Mouse (Mus musculus) heart, postnatal 25 days (tissue): ENCODE results near the gene Ncapg2. TPM values are rescaled to one million over a fixed set of nuclear protein-coding genes. Genes with fewer than 3 reads are reported as not detected.

ENCODE experiments used
- DNase-seq: peaks from one replicate; pipeline ENCODE4 v3.0.0; 2022; ENCODE audit warnings: low spot score
- intact Hi-C: fragments of 180-260 bp; cut with DNase I; formaldehyde crosslinking; loops from one replicate; pipeline ENCODE4 v1.15.1; 2025
- total RNA-seq, 2 experiments: library from RNA; stranded (reverse); gene quantifications; 2 replicates each; pipeline ENCODE4 v1.2.3; 2021

The Ncapg2 gene
- 1 to 10 TPM; 2.7 to 3.5 TPM for total RNA-seq

GRCm38 (mm10) chr12:116405045-116405835 lies at the start of gene Ncapg2:
Ncapg2 (plus strand) TSS chr12:116405402.
- intact Hi-C loops: loop anchor here (5.0 to 10.0 kb wide), 2 partner anchors 143 to 1890 kb away; partner anchors contain the start of gene Wdr60
- peak; percentile 95 for DNase-seq

DNA sequence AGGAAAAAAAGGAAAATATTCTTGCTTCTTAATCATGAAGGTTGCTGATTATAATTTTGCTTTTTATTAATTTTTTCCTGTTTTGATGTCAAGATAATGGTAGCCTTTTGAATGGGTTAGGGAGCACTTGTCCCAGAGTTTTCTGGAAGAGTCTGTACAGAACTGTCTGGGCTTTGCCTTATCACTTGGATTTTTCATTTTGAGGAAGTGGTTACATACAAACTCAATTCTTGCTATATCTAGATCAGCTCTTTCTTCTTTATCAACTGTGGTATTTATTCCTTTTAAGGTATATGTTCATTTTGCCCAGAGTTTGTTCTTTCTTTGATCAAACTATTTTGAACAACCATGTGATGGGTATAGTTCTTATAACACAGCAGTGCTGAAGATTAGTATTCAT lies 43.1 kb upstream of the Ncapg2 start:
- no peak for DNase-seq
- intact Hi-C loops: no loop called here

- DNase-seq: no peak
- intact Hi-C loops: no loop called here
Measured at GRCm38 (mm10) chr12:116366900-116367299, 38.3 kb upstream of the Ncapg2 start.

GRCm38 (mm10) chr12:116367346-116367745 lies 37.9 kb upstream of the Ncapg2 start:
- intact Hi-C loops: no loop called here
- no peak for DNase-seq

- DNase-seq: no peak
- intact Hi-C loops: no loop called here
Measured at GRCm38 (mm10) chr12:116368857-116369256, 36.3 kb upstream of the Ncapg2 start.

GRCm38 (mm10) chr12:116383101-116383500 lies 22.1 kb upstream of the Ncapg2 start:
- intact Hi-C loops: no loop called here
- DNase-seq: no peak

DNA sequence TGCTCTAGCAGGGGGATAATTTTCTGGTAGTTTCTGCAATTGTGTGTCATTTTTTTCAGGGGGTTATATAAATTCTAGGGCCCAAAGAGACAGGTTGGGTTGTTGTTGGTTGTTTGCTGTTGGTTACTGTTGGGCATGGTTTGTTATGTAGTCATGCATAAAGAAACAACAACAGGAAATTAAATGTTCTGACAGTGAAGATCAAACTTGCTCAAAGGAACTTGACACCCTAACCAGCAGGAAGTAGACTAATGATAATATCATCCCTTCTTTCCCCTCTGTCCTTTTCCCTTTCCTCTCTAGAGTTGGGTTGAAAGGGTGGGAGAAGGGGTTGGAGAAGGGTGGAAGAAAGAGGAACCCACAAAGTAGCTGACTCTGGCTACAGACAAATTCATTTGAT lies 21.2 kb upstream of the Ncapg2 start:
- DNase-seq: no peak
- intact Hi-C loops: no loop called here

DNA sequence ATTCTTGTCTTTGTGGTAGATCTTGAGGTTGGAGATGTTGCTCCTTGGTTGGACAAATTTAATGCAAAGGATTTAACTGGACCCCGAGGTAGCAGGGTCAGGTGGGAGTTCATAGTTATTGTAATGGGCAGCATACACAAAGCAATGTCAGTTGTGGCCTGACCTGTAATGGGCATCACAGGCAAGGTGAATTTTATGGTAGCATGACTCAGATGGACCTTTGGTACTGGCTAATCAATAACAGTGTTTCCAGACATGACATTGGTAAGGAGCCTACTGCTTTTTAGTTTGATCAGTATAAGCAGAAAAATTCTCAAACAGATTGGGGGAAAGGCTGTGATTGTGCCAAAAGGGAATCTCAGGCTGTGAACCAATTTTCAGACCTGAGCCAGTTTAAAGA lies 18.4 kb upstream of the Ncapg2 start:
- intact Hi-C loops: no loop called here
- no peak for DNase-seq

DNA sequence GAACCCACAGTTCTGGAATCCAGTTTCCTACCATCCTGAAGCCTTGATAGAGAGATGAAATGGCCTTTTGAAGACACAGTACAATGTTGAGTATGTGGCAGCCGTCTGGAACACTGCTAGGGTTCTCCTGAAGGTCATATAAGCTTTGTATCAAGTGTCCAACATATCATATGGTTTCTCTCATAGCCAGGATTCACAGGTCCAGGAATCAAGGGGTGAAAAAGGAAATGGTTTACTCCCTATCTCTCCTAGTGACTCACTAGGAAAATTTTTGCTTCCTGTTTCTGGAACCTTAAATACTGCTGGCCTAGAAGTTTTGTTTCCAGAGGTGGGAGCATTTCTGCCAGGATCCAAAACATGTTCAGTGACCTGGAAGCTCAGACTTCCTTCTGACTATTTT lies 15.3 kb upstream of the Ncapg2 start:
- intact Hi-C loops: no loop called here
- no peak for DNase-seq

DNA sequence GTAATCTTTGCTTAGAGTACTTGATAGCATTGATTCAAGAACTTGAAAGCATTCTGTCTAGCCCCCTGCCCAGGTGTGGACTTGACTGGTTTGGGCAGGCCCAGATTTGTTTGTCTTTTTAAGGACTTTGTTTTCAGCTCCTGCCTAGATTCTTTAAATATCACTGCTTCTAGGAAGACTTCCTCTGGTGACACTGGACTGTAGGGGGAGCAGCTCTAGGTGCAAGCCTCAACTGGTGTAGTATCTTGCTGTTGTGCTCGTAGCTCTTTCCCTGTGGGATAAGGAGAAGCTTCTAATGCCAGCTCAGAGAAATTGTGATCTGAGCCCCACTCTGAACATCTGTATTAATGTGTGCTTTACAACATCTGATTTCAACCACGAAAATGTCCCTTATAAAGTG lies 10.9 kb upstream of the Ncapg2 start:
- DNase-seq: no peak
- intact Hi-C loops: no loop called here

- no peak for DNase-seq
- intact Hi-C loops: no loop called here
Measured at GRCm38 (mm10) chr12:116395312-116395711, 9.9 kb upstream of the Ncapg2 start.

DNA sequence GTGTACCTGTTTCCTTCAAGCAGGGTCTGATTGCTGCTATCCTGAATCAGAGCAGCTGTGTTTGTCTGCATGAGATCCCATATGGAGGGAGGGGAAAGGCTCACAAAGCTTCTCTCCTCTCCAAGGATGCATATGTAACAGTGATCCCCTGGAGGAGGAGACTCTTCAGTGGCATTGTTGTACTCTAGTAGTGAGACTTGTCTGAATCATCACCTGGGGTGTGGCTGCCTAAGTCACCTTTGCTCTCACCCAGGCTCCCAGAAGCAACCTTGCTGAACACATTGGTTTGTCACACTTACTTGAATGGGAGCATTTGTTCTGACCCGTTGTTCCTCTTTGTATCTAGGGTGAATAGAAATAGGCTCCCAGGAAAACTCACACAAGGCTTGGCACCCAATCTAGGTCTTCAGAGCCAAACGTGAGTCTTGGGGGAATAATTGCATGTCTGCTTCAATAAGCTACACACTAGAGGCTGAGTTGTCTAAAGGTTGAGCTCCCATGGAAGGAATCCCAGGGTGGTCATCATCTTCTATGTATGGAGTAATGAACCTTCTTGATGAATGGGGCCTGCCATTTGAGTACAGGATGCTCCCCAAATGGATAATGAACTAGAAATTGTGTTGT lies 9.0 kb upstream of the Ncapg2 start:
- DNase-seq: no peak
- intact Hi-C loops: no loop called here

- intact Hi-C loops: loop anchor here (5.0 to 10.0 kb wide), 2 partner anchors 122 to 1891 kb away; partner anchors contain the start of gene Esyt2
Measured at GRCm38 (mm10) chr12:116404012-116404679, 1.1 kb upstream of the Ncapg2 start.

GRCm38 (mm10) chr12:116405836-116406155 lies 594 bp downstream of the Ncapg2 start:
- no peak for DNase-seq
- intact Hi-C loops: loop anchor here (5.0 to 10.0 kb wide), 2 partner anchors 143 to 1889 kb away; partner anchors contain the start of gene Wdr60

More at GRCm38 (mm10) chr12:116404012-116404679, 1.1 kb upstream of the Ncapg2 start:
- DNase-seq: no peak

DNA sequence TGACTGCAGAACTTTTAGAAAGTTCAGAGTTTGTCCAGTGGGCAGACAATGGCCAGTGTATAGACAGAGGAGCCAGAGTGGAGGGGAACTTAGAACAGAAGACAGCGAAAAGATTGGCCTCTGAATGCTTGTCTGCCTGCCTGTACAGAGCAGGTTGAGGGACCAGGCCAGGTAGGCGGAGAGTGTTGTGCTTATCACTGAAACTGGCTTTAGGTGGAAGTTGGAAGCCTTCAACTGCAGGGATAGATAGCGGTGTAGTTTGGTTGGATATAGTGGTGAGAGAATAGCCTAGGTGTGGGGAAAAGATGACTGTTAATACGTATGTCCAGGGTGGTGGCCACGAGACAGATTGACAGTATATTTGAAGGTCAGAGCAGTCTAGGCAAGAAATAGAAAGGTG lies 2.7 kb downstream of the Ncapg2 start:
- no peak for DNase-seq
- intact Hi-C loops: loop anchor here (5.0 to 10.0 kb wide), 2 partner anchors 146 to 1887 kb away; partner anchors contain the start of gene Wdr60

DNA sequence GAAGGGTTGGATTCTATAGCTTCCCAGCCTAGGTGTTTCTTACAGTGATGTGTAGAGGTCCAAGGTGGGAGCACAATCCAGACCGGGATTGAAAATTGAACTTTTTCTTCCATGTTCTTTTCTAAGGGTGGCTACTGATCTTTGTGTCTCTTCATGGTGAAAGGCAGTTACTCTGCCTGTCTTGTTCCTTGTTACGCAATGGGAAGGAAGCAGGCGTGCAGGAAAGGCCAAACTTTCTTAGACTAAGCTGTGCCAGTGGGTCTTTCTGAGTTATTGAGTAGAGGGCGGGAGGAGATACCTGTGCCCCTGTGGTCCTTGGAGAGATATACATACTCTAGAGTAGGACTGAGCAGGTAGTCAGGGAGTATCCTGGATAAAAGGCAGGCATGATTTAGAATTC lies 9.7 kb downstream of the Ncapg2 start:
- intact Hi-C loops: no loop called here
- no peak for DNase-seq

DNA sequence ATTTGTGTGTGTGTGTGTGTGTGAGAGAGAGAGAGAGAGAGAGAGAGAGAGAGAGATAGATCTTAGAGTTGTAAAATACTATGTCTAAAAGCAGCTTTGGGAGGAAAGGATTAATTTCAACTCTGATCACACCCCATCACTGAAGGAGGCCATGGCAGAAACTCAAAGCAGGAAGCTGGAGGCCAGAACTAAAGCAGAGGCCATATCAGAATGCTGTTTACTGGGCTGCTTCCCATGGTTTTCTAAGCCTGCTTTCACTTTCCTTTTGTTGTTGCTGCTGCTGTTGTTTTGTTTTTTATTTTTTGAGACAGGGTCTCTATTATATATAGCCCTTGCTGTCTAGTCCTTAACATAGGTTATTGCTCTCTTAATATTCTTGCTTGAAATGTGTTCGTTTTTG lies 11.3 kb downstream of the Ncapg2 start:
- DNase-seq: no peak
- intact Hi-C loops: no loop called here

DNA sequence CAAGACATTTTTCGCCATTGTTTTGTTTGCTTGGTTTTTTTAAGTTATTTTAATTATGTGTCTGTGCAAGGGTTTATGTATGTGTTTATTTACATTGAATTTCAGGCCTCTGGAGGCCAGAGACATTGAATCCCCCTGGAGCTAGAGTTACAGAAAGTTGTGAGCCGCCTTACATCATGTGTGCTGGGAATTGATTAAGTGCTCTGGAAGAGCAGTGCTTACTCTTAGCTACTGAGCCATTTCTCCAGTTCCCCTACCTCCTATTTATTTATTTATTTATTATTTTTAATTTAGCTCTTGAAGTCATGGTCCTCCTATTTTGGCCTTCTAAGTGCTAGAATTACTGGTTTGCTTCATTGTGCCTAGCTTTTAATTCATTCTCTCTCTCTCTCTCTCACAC lies 16.5 kb downstream of the Ncapg2 start:
- intact Hi-C loops: loop anchor here (10.0 kb wide), 1 partner anchor 193 kb away; no protein-coding TSS in a partner anchor
- DNase-seq: no peak

DNA sequence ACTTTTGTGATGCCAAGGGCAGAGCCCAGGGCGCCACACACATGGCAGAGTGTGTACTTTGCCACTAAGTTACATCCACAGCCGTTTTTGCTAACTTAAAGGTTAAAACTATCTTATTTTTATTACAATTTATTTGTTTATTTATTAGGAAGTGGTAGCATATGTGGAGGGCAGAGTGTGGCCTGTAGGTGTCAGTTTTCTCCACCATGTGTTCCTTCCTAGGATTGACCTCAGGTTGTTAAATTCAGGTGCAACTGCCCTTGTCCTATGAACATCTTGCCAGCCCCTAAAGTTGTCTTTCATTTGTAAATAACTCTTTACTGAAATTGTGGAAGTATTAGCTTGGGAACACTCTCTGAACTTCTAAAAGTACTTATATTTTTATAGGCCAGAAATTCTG lies 20.2 kb downstream of the Ncapg2 start:
- no peak for DNase-seq
- intact Hi-C loops: loop anchor here (10.0 kb wide), 1 partner anchor 189 kb away; no protein-coding TSS in a partner anchor

DNA sequence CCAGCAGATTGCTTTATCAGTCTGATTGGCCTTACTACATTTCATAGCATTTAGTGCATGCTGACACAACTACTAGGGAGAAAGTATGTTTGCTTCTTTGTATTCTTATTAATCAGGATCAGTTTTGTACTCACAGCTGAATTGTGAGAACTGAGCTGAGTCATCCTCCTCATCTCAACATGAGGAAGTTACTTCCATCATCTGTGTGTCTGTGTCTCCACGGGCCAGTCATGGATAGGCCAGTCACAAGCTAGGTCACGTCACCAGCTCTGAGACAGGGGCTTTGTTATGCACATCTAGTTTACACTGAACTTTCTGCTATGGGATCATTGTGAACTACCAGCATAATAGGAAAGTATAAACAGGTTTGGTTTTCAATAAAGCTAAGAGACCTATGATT lies 28.5 kb downstream of the Ncapg2 start:
- DNase-seq: no peak
- intact Hi-C loops: no loop called here

DNA sequence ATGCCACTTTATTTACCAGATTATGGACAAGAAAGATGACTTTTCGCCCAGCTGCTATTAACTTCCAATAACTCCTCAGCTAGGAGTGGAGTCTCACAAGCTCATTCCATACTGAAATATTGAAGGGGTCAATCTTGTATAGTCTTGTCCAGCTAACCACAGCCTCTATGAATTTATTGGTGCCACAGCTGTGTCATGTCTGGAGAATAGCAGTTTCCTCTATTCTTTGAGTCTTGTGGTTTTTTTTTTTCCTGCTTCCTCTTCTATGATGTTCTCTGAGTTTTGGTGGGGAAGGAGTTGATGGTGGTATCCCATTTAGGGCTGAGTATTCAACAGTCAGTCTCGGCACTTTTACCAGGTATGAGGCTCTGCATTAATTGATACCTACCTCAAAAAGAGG lies 30.0 kb downstream of the Ncapg2 start:
- intact Hi-C loops: no loop called here
- DNase-seq: no peak
